ENCODE assay signal across 8 mouse cellular contexts in the genomic region with DNA sequence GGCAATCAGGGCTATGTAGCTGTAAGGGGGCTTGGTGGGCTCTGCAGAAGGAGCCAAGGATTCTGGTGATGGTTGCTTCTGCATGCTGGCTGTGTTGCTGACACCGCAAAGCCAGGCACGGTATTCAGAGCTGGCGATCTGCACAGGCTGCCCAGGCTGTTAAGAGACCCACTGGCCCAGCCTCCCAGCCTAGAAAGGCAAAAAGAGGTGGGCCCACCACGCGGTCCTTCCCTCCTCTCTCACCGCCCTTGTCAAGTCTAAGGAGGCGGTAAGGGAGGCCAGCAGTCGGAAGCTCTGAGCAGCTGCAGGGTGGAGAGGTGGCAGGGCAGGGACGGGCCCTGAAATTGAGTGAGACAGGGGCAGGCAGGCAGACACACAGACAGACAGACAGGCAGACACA. TPM values are rescaled to one million over a fixed set of nuclear protein-coding genes. Genes with fewer than 3 reads are reported as not detected.
DNase-seq lines count a peak whose midpoint lies in the region; ATAC-seq and TF ChIP-seq lines count a peak whose summit lies in the region.

A gene (minus strand): TSS at position 161 of the 400 bp plus-strand sequence.

- intact Hi-C loops in heart, postnatal 36 days (cut with DNase I): loop anchor here (1.0 kb wide), 1 partner anchor 19 kb away; no protein-coding TSS in a partner anchor

- H3K27me3 ChIP-seq in intestine, embryonic 15.5 days (replicated peaks): peaks cover 13% of the 10 kb centered on the region; the same call in 1 of the 2 replicates
- 0 out of 2 replicates have a peak, but pooled peaks cover 5% of the 10 kb centered on the region for H3K27me3 ChIP-seq in intestine, postnatal 0 days (replicated peaks; ENCODE audit: control insufficient read depth, insufficient read depth, low read length)

- no peaks in the 10 kb centered on the region for H3K9me3 ChIP-seq in intestine, embryonic 15.5 days
- no peaks in the 10 kb centered on the region for H3K9me3 ChIP-seq in intestine, postnatal 0 days (ENCODE audit: control insufficient read depth)

- no peak for TF ChIP-seq CTCF in intestine, postnatal 0 days (IDR thresholded peaks at IDR 0.05; ENCODE audit: low read depth)

- H3K27ac ChIP-seq in intestine, embryonic 15.5 days: 0 out of 2 replicates have a peak within 1 kb of the TSS, but pooled peaks have one; percentile 1
- no peak within 1 kb of the TSS for H3K27ac ChIP-seq in intestine, postnatal 0 days (ENCODE audit: low read depth, low read length)
- peak within 1 kb of the TSS; percentile 32 for H3K27ac ChIP-seq in brown adipose tissue, adult 24 weeks (replicated peaks; ENCODE audit: low read depth, low read length)

- peak; percentile 42; the same call in 1 of the 2 replicates for ATAC-seq in intestine, embryonic 15.5 days
- no peak for ATAC-seq in intestine, postnatal 0 days

- H3K4me2 ChIP-seq in intestine, embryonic 15.5 days (replicated peaks): 0 out of 2 replicates have a peak within 1 kb of the TSS, but pooled peaks have one; percentile 9
- H3K4me2 ChIP-seq in intestine, postnatal 0 days (replicated peaks; ENCODE audit: low read depth): no peak within 1 kb of the TSS

- no peak within 1 kb of the TSS for H3K4me3 ChIP-seq in intestine, embryonic 15.5 days (replicated peaks)
- H3K4me3 ChIP-seq in intestine, postnatal 0 days (ENCODE audit: low read depth, low read length): no peak within 1 kb of the TSS
- H3K4me3 ChIP-seq in brown adipose tissue, adult 24 weeks (ENCODE audit: insufficient read depth, low read depth, low read length): peak within 1 kb of the TSS; percentile 45

- H3K9ac ChIP-seq in intestine, embryonic 15.5 days: no peak within 1 kb of the TSS
- H3K9ac ChIP-seq in intestine, postnatal 0 days (ENCODE audit: low read depth, low read length): no peak within 1 kb of the TSS

- DNase-seq in heart, postnatal 36 days: peak; percentile 46 to 57
- peak; percentile 51 for DNase-seq in lung, postnatal 14 days
- no peak for DNase-seq in adrenal gland, postnatal 10 days
- no peak for DNase-seq in cerebellum, postnatal 14 days
- DNase-seq in right cerebral cortex, postnatal 25 days: no peak

- WGBS in intestine, embryonic 15.5 days: 30% methylated on average over 9 of the region's 9 CpGs
- WGBS in intestine, postnatal 0 days: 32% methylated on average over 9 of the region's 9 CpGs

- H3K36me3 ChIP-seq in intestine, embryonic 15.5 days: no peaks in the 10 kb centered on the region
- H3K36me3 ChIP-seq in intestine, postnatal 0 days (ENCODE audit: control insufficient read depth, insufficient read depth): no peaks in the 10 kb centered on the region

- 0 out of 2 replicates have a peak, but pooled peaks cover 2% of the 10 kb centered on the region for H3K4me1 ChIP-seq in intestine, embryonic 15.5 days (replicated peaks)
- H3K4me1 ChIP-seq in intestine, postnatal 0 days (replicated peaks; ENCODE audit: control insufficient read depth, insufficient read depth, low read length): no peaks in the 10 kb centered on the region
- H3K4me1 ChIP-seq in brown adipose tissue, adult 24 weeks (ENCODE audit: control insufficient read depth, insufficient read depth, insufficient read length, low read length): no peaks in the 10 kb centered on the region; the same call in 1 of the 2 replicates

RNA-seq across cellular contexts. Expression of the gene that starts here (rescaled TPM):
- 3.1 and 3.9 TPM in 2 replicates for polyA plus RNA-seq in intestine, embryonic 15.5 days (2015; fragmentation: Nextera tagmentation; extraction: Ambion mirVana)
- 2.1 and 2.9 TPM in 2 replicates for polyA plus RNA-seq in intestine, postnatal 0 days (2015; fragmentation: Nextera tagmentation; extraction: Ambion mirVana)
- polyA plus RNA-seq in brown adipose tissue, adult 24 weeks (2012; ENCODE audit: insufficient read depth, insufficient read length, missing spikeins): 1.1 and 2.6 TPM in 2 replicates
- 1 to 10 TPM; 2.8 to 3.6 TPM for total RNA-seq in heart, postnatal 36 days (2021)
- total RNA-seq in adrenal gland, postnatal 10 days (2021): 1 to 10 TPM; 5.4 to 5.7 TPM

Comparison
In these comparisons a context has a peak if more than half of its experiments do, and no peak if none do; other contexts are left out.
1. DNase-seq: peak in heart, postnatal 36 days (2 of 2) and lung, postnatal 14 days (single experiment); none in adrenal gland, postnatal 10 days (single experiment), cerebellum, postnatal 14 days (0 of 2) and right cerebral cortex, postnatal 25 days (single experiment).